Mouse (Mus musculus): Measurements from ENCODE around the gene Sptan1. TPM values are rescaled to one million over a fixed set of nuclear protein-coding genes. Genes with fewer than 3 reads are reported as not detected.

The Sptan1 gene
- 100 to 1,000 TPM; 286 to 298 TPM for total RNA-seq (2023)

DNA sequence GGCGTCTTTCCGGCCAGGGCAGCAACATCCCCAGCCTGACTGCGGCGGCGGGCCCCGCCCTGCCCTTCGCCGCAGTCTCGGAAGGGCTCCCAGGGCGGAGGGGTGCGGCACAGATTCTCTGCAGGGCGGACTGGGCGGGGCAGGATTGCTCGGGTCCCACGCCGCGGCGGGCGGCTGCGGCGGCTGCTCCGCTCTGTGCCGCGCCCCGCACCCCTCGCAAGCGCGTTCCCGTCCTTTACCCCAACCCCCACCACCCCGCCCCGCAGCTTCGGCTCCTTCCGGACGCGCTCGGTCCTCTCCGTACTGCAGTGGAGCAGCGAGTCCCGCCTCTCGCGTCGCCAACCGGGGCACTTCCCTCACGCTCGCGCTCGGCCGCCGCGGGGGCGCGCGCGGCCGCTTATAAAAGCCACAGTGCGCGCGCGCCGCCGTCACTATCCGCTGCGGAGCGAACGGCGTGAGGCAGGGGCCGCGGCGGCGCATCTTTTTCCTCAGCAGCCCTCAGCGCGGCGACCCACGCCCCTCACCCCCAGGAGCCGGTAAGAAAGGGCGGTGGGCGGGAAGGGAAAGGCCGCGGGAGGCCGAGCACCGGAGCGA, at the start of gene Sptan1:
TSS of gene Sptan1 (plus strand) at position 311 of the 594 bp plus-strand sequence.

GRCm38 (mm10) chr2:29934906-29935599, 30.3 kb upstream of the Sptan1 start, which contains the start of gene Gle1:
Gene Gle1, plus strand, starts transcription at chr2:29935426.

DNA sequence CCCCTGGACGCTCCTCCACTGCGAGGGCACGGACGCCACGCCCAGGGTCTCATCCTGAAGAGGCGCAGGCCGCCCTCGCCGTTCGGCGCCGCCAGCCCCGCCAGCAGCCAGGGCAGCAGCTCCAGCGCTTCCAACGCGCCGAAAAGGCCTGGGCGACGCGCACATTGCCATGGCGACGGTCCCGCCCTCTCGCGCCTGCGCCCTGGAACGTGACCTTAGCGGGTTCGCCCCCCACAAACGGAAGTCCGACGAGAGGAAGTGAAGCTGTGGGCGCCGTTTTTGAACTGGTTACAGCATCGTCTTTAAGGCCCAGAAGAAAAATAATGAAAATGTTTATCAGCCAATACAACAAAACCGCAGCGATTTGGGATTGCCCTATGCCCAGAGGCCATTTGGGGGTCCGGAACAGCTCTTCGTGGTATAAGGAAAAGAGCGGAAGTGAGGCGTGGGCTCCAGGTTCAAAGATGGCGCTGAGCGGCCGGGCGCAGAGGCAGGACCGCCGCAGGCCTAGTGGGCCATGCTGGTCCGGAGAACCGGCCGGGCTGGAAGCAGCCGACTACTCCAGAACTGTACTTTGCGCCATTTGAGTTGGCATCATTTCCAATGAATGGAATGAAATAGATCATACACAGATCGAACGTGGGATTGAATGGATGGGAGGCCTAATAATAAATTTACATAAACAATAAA, 83.5 kb downstream of the Sptan1 start, which contains the start of gene Wdr34:
TSS of gene Wdr34 (minus strand) at position 183 of the 690 bp plus-strand sequence.

GRCm38 (mm10) chr2:30057223-30057904, 92.0 kb downstream of the Sptan1 start, which contains the start of gene Set:
Gene Set, plus strand, starts transcription at chr2:30057378.

GRCm38 (mm10) chr2:30077502-30078348, 112.4 kb downstream of the Sptan1 start, which contains the start of gene Pkn3:
Gene Pkn3, plus strand, starts transcription at chr2:30077684.

Other genes starting within 250 kb of the Sptan1 start
- not detected for gene Gm13420, start 213.9 kb upstream of the Sptan1 start, total RNA-seq (2023)
- gene Gm13547, start 206.2 kb upstream of the Sptan1 start, total RNA-seq (2023): not detected
- gene Coq4, start 178.1 kb upstream of the Sptan1 start, total RNA-seq (2023): 1 to 10 TPM; 7.7 to 8.0 TPM
- gene Trub2, start 177.1 kb upstream of the Sptan1 start, total RNA-seq (2023): 10 to 100 TPM; 65.1 to 65.2 TPM
- gene Slc27a4, start 162.9 kb upstream of the Sptan1 start, total RNA-seq (2023): 10 to 100 TPM; 17.1 to 19.7 TPM
- gene Urm1, start 145.5 kb upstream of the Sptan1 start, total RNA-seq (2023): 10 to 100 TPM; 47.7 to 49.7 TPM
- gene Cercam, start 96.4 kb upstream of the Sptan1 start, total RNA-seq (2023): 1 to 10 TPM; 4.4 to 7.3 TPM
- 10 to 100 TPM; 77.4 to 98.6 TPM for gene Odf2, start 76.3 kb upstream of the Sptan1 start, total RNA-seq (2023)
- 100 to 1,000 TPM in 1 of 2 experiments, 10 to 100 TPM in 1; 83.8 to 105 TPM for gene Gle1, start 30.1 kb upstream of the Sptan1 start, total RNA-seq (2023)
- gene Wdr34, start 83.3 kb downstream of the Sptan1 start, total RNA-seq (2023): 1 to 10 TPM; 1.0 to 2.2 TPM
- gene Set, start 91.8 kb downstream of the Sptan1 start, total RNA-seq (2023): 100 to 1,000 TPM; 252 to 272 TPM
- gene Pkn3, start 112.1 kb downstream of the Sptan1 start, total RNA-seq (2023): 1 to 10 TPM; 1.2 to 5.1 TPM
- 10 to 100 TPM; 16.4 to 17.2 TPM for gene Zdhhc12, start 128.1 kb downstream of the Sptan1 start, total RNA-seq (2023)
- gene Zer1, start 159.0 kb downstream of the Sptan1 start, total RNA-seq (2023): 10 to 100 TPM; 75.0 to 80.9 TPM
- gene Tbc1d13, start 168.2 kb downstream of the Sptan1 start, total RNA-seq (2023): 10 to 100 TPM; 43.0 to 54.7 TPM
- gene Endog, start 205.9 kb downstream of the Sptan1 start, total RNA-seq (2023): 10 to 100 TPM; 15.3 to 16.6 TPM
- gene Spout1, start 212.9 kb downstream of the Sptan1 start, total RNA-seq (2023): 10 to 100 TPM; 24.1 to 24.5 TPM
- 10 to 100 TPM; 12.4 to 15.4 TPM for gene Kyat1, start 240.3 kb downstream of the Sptan1 start, total RNA-seq (2023)

Data from T-cell, adult 66 days (primary cell).